19 mouse cellular contexts compared by ENCODE assay signal in the genomic region with DNA sequence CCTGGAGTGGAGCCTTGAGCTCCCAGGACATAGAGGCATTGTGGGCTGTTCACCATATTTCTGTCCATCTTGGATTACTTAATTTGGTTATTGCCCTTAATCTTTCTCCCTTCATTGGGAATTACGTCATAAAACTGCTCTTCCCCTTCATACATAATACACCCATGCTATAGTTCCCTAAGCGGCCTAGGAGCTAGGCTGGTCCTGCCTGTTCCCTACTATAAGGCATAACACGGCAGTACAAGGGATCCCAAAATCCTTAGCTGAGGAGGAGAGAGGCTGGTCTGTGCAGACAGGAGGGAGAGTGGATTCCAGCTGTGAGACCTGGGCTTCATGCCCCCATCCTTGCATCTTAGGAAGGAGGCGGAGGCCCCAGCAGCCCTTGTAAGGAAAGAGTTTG. TPM values are rescaled to one million over a fixed set of nuclear protein-coding genes. Genes with fewer than 3 reads are reported as not detected.
DNase-seq lines count a peak whose midpoint lies in the region; ATAC-seq lines count a peak whose summit lies in the region.
"Had no signal": no experiment of that assay in that cellular context is flagged by ENCODE, and none has a peak within 500 bp of the region (broad histone marks: within the 10 kb centered on the region; RNA-seq: fewer than 3 reads in every experiment).

No protein-coding gene starts in this region.

- ATAC-seq in heart, embryonic 13.5 days (ENCODE audit: extremely low read depth, insufficient number of reproducible peaks, low FRiP score, low TSS enrichment), result no peak
- ATAC-seq in midbrain, embryonic 15.5 days (replicated peaks), result no peak
- ATAC-seq in hindbrain, embryonic 16.5 days, result no peak
- ATAC-seq: forebrain, embryonic 13.5 days had no signal

- no peak for DNase-seq in heart, adult 11 months
- DNase-seq in midbrain, embryonic 10.5 days (ENCODE audit: low spot score), result no peak
- peak; percentile 27 for DNase-seq in R1 (ENCODE audit: low read depth, low spot score)
- DNase-seq in adrenal gland, postnatal 14 days, result no peak
- no peak for DNase-seq in lung, postnatal 36 days
- DNase-seq: adrenal gland, postnatal 25 days; gastrocnemius, postnatal 10 days; right cerebral cortex, adult 18-20 months; thymus, adult 18-20 months had no signal

- H3K36me3 ChIP-seq in heart, embryonic 13.5 days, result peaks cover 100% of the 10 kb centered on the region
- peaks cover 99% of the 10 kb centered on the region for H3K36me3 ChIP-seq in midbrain, embryonic 10.5 days
- peaks cover 89% of the 10 kb centered on the region for H3K36me3 ChIP-seq in midbrain, embryonic 15.5 days (replicated peaks)
- H3K36me3 ChIP-seq in hindbrain, embryonic 16.5 days (ENCODE audit: control insufficient read depth, insufficient read depth, low read length), result peaks cover 86% of the 10 kb centered on the region

- H3K27ac ChIP-seq in heart, embryonic 13.5 days (replicated peaks), result no peak overlapping the region; the same call in 1 of the 2 replicates
- H3K27ac ChIP-seq in midbrain, embryonic 10.5 days (replicated peaks), result no peak overlapping the region
- H3K27ac ChIP-seq in midbrain, embryonic 15.5 days, result no peak overlapping the region
- H3K27ac ChIP-seq in hindbrain, embryonic 16.5 days (ENCODE audit: low read depth, low read length), result no peak overlapping the region
- H3K27ac ChIP-seq: forebrain, embryonic 13.5 days; hindbrain, embryonic 15.5 days; kidney, postnatal 0 days; limb, embryonic 13.5 days; lung, embryonic 15.5 days had no signal

- peaks cover 87% of the 10 kb centered on the region for H3K4me1 ChIP-seq in heart, embryonic 13.5 days
- peaks cover 87% of the 10 kb centered on the region for H3K4me1 ChIP-seq in midbrain, embryonic 10.5 days
- peaks cover 44% of the 10 kb centered on the region for H3K4me1 ChIP-seq in midbrain, embryonic 15.5 days
- H3K4me1 ChIP-seq in hindbrain, embryonic 16.5 days (ENCODE audit: control insufficient read depth, insufficient read depth, low read depth, low read length), result peaks cover 15% of the 10 kb centered on the region

- H3K4me2 ChIP-seq in heart, embryonic 13.5 days, result no peak overlapping the region
- no peak overlapping the region for H3K4me2 ChIP-seq in midbrain, embryonic 15.5 days
- no peak overlapping the region for H3K4me2 ChIP-seq in hindbrain, embryonic 16.5 days (ENCODE audit: low read length)
- H3K4me2 ChIP-seq: hindbrain, embryonic 15.5 days; limb, embryonic 13.5 days; lung, embryonic 15.5 days had no signal

- H3K27me3 ChIP-seq in heart, embryonic 13.5 days (replicated peaks), result no peaks in the 10 kb centered on the region
- no peaks in the 10 kb centered on the region for H3K27me3 ChIP-seq in midbrain, embryonic 10.5 days (ENCODE audit: low read depth, poor library complexity, severe bottlenecking)
- H3K27me3 ChIP-seq in midbrain, embryonic 15.5 days (replicated peaks), result no peaks in the 10 kb centered on the region
- no peaks in the 10 kb centered on the region for H3K27me3 ChIP-seq in hindbrain, embryonic 16.5 days (replicated peaks; ENCODE audit: control insufficient read depth, insufficient read depth, low read length)
- H3K27me3 ChIP-seq: forebrain, embryonic 13.5 days; hindbrain, embryonic 15.5 days; limb, embryonic 13.5 days; lung, embryonic 15.5 days; megakaryocyte, embryonic 14.5 days had no signal

- no peaks in the 10 kb centered on the region for H3K9me3 ChIP-seq in heart, embryonic 13.5 days
- no peaks in the 10 kb centered on the region for H3K9me3 ChIP-seq in midbrain, embryonic 10.5 days (replicated peaks)
- no peaks in the 10 kb centered on the region for H3K9me3 ChIP-seq in midbrain, embryonic 15.5 days
- H3K9me3 ChIP-seq in hindbrain, embryonic 16.5 days (ENCODE audit: control insufficient read depth, low read length), result no peaks in the 10 kb centered on the region
- H3K9me3 ChIP-seq: forebrain, embryonic 13.5 days; hindbrain, embryonic 15.5 days; limb, embryonic 13.5 days; lung, embryonic 15.5 days; megakaryocyte, embryonic 14.5 days had no signal

- peak overlapping the region; percentile 47; the same call in 1 of the 2 replicates for H3K9ac ChIP-seq in heart, embryonic 13.5 days
- no peak overlapping the region for H3K9ac ChIP-seq in midbrain, embryonic 15.5 days
- H3K9ac ChIP-seq in hindbrain, embryonic 16.5 days (ENCODE audit: low read depth, low read length), result 0 out of 2 replicates have a peak overlapping the region, but pooled peaks have one; percentile 8
- H3K9ac ChIP-seq: hindbrain, embryonic 15.5 days; limb, embryonic 13.5 days; lung, embryonic 15.5 days had no signal

- H3K4me3 ChIP-seq in heart, embryonic 13.5 days, result 0 out of 2 replicates have a peak overlapping the region, but pooled peaks have one; percentile 6
- H3K4me3 ChIP-seq in midbrain, embryonic 10.5 days, result 0 out of 2 replicates have a peak overlapping the region, but pooled peaks have one; percentile 9
- H3K4me3 ChIP-seq in midbrain, embryonic 15.5 days, result no peak overlapping the region
- H3K4me3 ChIP-seq in hindbrain, embryonic 16.5 days (ENCODE audit: low read length), result no peak overlapping the region
- H3K4me3 ChIP-seq: forebrain, embryonic 13.5 days; hindbrain, embryonic 15.5 days; limb, embryonic 13.5 days; lung, embryonic 15.5 days; megakaryocyte, embryonic 14.5 days had no signal

- 72% methylated on average over 4 of the region's 4 CpGs for WGBS in heart, embryonic 13.5 days
- 86% methylated on average over 4 of the region's 4 CpGs for WGBS in midbrain, embryonic 10.5 days
- WGBS in midbrain, embryonic 15.5 days, result 83% methylated on average over 4 of the region's 4 CpGs
- 79% methylated on average over 4 of the region's 4 CpGs for WGBS in hindbrain, embryonic 16.5 days

RNA-seq across cellular contexts. Expression of a gene that starts 7.1 kb away (rescaled TPM):
- 169 and 182 TPM in 2 replicates for polyA plus RNA-seq in heart, embryonic 13.5 days (2015; fragmentation: Nextera tagmentation; extraction: Ambion mirVana)
- 85.1 and 94.5 TPM in 2 replicates for polyA plus RNA-seq in midbrain, embryonic 10.5 days (2016; fragmentation: Nextera tagmentation; extraction: Ambion mirVana)
- 92.7 and 94.7 TPM in 2 replicates for polyA plus RNA-seq in midbrain, embryonic 15.5 days (2015; fragmentation: Nextera tagmentation; extraction: Ambion mirVana)
- polyA plus RNA-seq in hindbrain, embryonic 16.5 days (2015; fragmentation: Nextera tagmentation; extraction: Ambion mirVana), result 115 and 117 TPM in 2 replicates
- 1,138 and 1,196 TPM in 2 replicates for total RNA-seq in adrenal gland, postnatal 14 days (2021)

RNA-seq across cellular contexts. Expression of a gene that starts 9.6 kb away (rescaled TPM):
- polyA plus RNA-seq in heart, embryonic 13.5 days (2015; fragmentation: Nextera tagmentation; extraction: Ambion mirVana), result 168 TPM in 2 replicates
- 279 and 293 TPM in 2 replicates for polyA plus RNA-seq in midbrain, embryonic 10.5 days (2016; fragmentation: Nextera tagmentation; extraction: Ambion mirVana)
- polyA plus RNA-seq in midbrain, embryonic 15.5 days (2015; fragmentation: Nextera tagmentation; extraction: Ambion mirVana), result 175 and 176 TPM in 2 replicates
- polyA plus RNA-seq in hindbrain, embryonic 16.5 days (2015; fragmentation: Nextera tagmentation; extraction: Ambion mirVana), result 117 and 127 TPM in 2 replicates
- total RNA-seq in adrenal gland, postnatal 14 days (2021), result 423 and 480 TPM in 2 replicates

RNA-seq across cellular contexts. Expression of a gene that starts 15.7 kb away (rescaled TPM):
- 4.3 and 5.6 TPM in 2 replicates for polyA plus RNA-seq in heart, embryonic 13.5 days (2015; fragmentation: Nextera tagmentation; extraction: Ambion mirVana)
- 3.1 and 3.7 TPM in 2 replicates for polyA plus RNA-seq in midbrain, embryonic 10.5 days (2016; fragmentation: Nextera tagmentation; extraction: Ambion mirVana)
- polyA plus RNA-seq in midbrain, embryonic 15.5 days (2015; fragmentation: Nextera tagmentation; extraction: Ambion mirVana), result 5.6 and 8.2 TPM in 2 replicates
- 5.3 and 6.1 TPM in 2 replicates for polyA plus RNA-seq in hindbrain, embryonic 16.5 days (2015; fragmentation: Nextera tagmentation; extraction: Ambion mirVana)
- total RNA-seq in adrenal gland, postnatal 14 days (2021), result 18.7 and 32.4 TPM in 2 replicates

RNA-seq across cellular contexts. Expression of a gene that starts 29.2 kb away (rescaled TPM):
- polyA plus RNA-seq in heart, embryonic 13.5 days (2015; fragmentation: Nextera tagmentation; extraction: Ambion mirVana), result 2.7 and 3.6 TPM in 2 replicates
- polyA plus RNA-seq in midbrain, embryonic 10.5 days (2016; fragmentation: Nextera tagmentation; extraction: Ambion mirVana), result 3.5 and 4.0 TPM in 2 replicates
- polyA plus RNA-seq in midbrain, embryonic 15.5 days (2015; fragmentation: Nextera tagmentation; extraction: Ambion mirVana), result 2.4 and 3.3 TPM in 2 replicates
- 2.8 and 2.9 TPM in 2 replicates for polyA plus RNA-seq in hindbrain, embryonic 16.5 days (2015; fragmentation: Nextera tagmentation; extraction: Ambion mirVana)
- total RNA-seq in adrenal gland, postnatal 14 days (2021), result 3.1 and 7.3 TPM in 2 replicates

RNA-seq across cellular contexts. Expression of a gene that starts 45.7 kb away (rescaled TPM):
- 1.5 and 1.6 TPM in 2 replicates for polyA plus RNA-seq in heart, embryonic 13.5 days (2015; fragmentation: Nextera tagmentation; extraction: Ambion mirVana)
- polyA plus RNA-seq in midbrain, embryonic 10.5 days (2016; fragmentation: Nextera tagmentation; extraction: Ambion mirVana), result 0.62 and 0.85 TPM in 2 replicates
- polyA plus RNA-seq in midbrain, embryonic 15.5 days (2015; fragmentation: Nextera tagmentation; extraction: Ambion mirVana), result 7.8 and 9.2 TPM in 2 replicates
- polyA plus RNA-seq in hindbrain, embryonic 16.5 days (2015; fragmentation: Nextera tagmentation; extraction: Ambion mirVana), result 4.9 and 5.3 TPM in 2 replicates
- 1.1 TPM in 1 of 2 replicates, not detected in the other for total RNA-seq in adrenal gland, postnatal 14 days (2021)
- total RNA-seq: adrenal gland, postnatal 25 days; layer of hippocampus, postnatal 25 days had no signal

Comparison
In these comparisons a context has a peak if more than half of its experiments do, and no peak if none do; other contexts are left out.
1. H3K4me3 ChIP-seq: peak in heart, embryonic 13.5 days (single experiment) and midbrain, embryonic 10.5 days (single experiment); none in midbrain, embryonic 15.5 days (single experiment) and hindbrain, embryonic 16.5 days (single experiment).